Mouse (Mus musculus) liver, embryonic 11.5 days (tissue): ENCODE measurements around the gene Uqcrc2. TPM values are rescaled to one million over a fixed set of nuclear protein-coding genes. Genes with fewer than 3 reads are reported as not detected.

ENCODE experiments used
- ATAC-seq: fragments of 200-750 bp; cut with Nextera tagmentation; replicated peaks from 2 replicates; pipeline ENCODE4 v1.8.0; 2017; ENCODE audit warnings: moderate number of reproducible peaks, mild to moderate bottlenecking, moderate TSS enrichment, moderate library complexity; ENCODE audit not compliant: low FRiP score
- DNase-seq: peaks from one replicate; pipeline ENCODE4 v3.0.0-alpha.2; 2017; ENCODE audit warnings: low spot score
- H3K27ac ChIP-seq: fragments of 300-500 bp; sonication (generic); 2 replicates; pipeline ENCODE4 v1.5.1; 2014; ENCODE audit warnings: mild to moderate bottlenecking, low read depth, low read length, control low read depth
- H3K27me3 ChIP-seq: fragments of 300-500 bp; sonication (generic); replicated peaks from 2 replicates; pipeline ENCODE4 v1.6.1; 2014; ENCODE audit warnings: low read length, mixed read lengths; ENCODE audit not compliant: control insufficient read depth, insufficient read depth
- H3K36me3 ChIP-seq: fragments of 300-500 bp; sonication (generic); 2 replicates; pipeline ENCODE4 v1.6.1; 2014; ENCODE audit warnings: mild to moderate bottlenecking, low read length, moderate library complexity, mixed read lengths; ENCODE audit not compliant: control insufficient read depth, insufficient read depth
- H3K4me1 ChIP-seq: fragments of 300-500 bp; sonication (generic); replicated peaks from 2 replicates; pipeline ENCODE4 v1.6.1; 2014; ENCODE audit warnings: low read length, mixed read lengths; ENCODE audit not compliant: control insufficient read depth, insufficient read depth
- H3K4me2 ChIP-seq: fragments of 300-500 bp; sonication (generic); 2 replicates; pipeline ENCODE4 v1.6.1; 2014; ENCODE audit warnings: mild to moderate bottlenecking, control low read depth, moderate library complexity
- H3K4me3 ChIP-seq: fragments of 300-500 bp; sonication (generic); 2 replicates; pipeline ENCODE4 v1.5.1; 2014; ENCODE audit warnings: low read depth, low read length, control low read depth
- H3K9ac ChIP-seq: fragments of 300-500 bp; sonication (generic); 2 replicates; pipeline ENCODE4 v1.6.1; 2014; ENCODE audit warnings: low read depth, low read length, control low read depth
- H3K9me3 ChIP-seq: fragments of 300-500 bp; sonication (generic); 2 replicates; pipeline ENCODE4 v1.6.1; 2016; ENCODE audit warnings: low read length, inconsistent platforms, mixed read lengths; ENCODE audit not compliant: control insufficient read depth
- WGBS: fragments of 180-500 bp; shearing (Covaris S2); extraction: QIAGEN DNeasy Blood & Tissue Kit; methylation state at CpG from one replicate; pipeline ENCODE4 v1.1.7; 2014; 5-methylcytosine and 5-hydroxymethylcytosine counted together
- polyA plus RNA-seq: library from polyadenylated mRNA; unstranded; fragments of >200 nt; fragmentation: Nextera tagmentation; extraction: Ambion mirVana; gene quantifications from 2 replicates; pipeline ENCODE4 v1.2.1, GENCODE M21; 2014

The Uqcrc2 gene
- polyA plus RNA-seq, 1 experiment from 2014 or later: 235 TPM

DNA sequence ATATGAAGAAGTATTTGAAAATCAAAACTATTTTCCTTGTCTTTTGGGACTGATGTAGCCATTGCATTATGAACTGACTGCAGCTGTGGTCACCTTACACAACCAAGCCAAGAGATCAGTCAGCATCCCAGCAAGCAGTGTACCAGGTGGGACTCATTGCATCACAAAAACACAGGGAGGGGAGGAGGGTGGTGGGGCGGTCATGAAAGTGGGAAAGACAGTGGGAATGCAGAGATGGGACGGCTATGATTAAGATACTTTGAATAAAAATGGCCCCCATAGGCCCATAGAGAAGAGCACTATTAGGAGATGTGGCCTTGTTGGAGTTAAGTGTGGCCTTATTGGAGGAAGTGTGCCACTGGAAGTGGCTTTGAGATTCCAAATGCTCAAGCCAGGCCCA, 61.4 kb downstream of the Uqcrc2 start:
- WGBS: 88% methylated on average over 2 of the region's 2 CpGs
- no peak for ATAC-seq

GRCm38 (mm10) chr7:120699586-120699985, 64.6 kb downstream of the Uqcrc2 start:
- no peak overlapping the region for H3K4me2 ChIP-seq
- peaks cover 15% of the 10 kb centered on the region for H3K4me1 ChIP-seq
- no peak for DNase-seq

More for the DNA sequence above, 61.4 kb downstream of the Uqcrc2 start:
- no peaks in the 10 kb centered on the region for H3K9me3 ChIP-seq
- H3K27me3 ChIP-seq: no peaks in the 10 kb centered on the region
- H3K27ac ChIP-seq: no peak overlapping the region
- H3K4me1 ChIP-seq: peaks cover 13% of the 10 kb centered on the region
- no peak for DNase-seq
- peaks cover 1% of the 10 kb centered on the region; the same call in 1 of the 2 replicates for H3K36me3 ChIP-seq
- H3K4me3 ChIP-seq: no peak overlapping the region
- no peak overlapping the region for H3K4me2 ChIP-seq
- H3K9ac ChIP-seq: no peak overlapping the region

GRCm38 (mm10) chr7:120703888-120704287, 68.9 kb downstream of the Uqcrc2 start:
- H3K36me3 ChIP-seq: no peaks in the 10 kb centered on the region
- no peak overlapping the region for H3K4me3 ChIP-seq
- H3K27me3 ChIP-seq: no peaks in the 10 kb centered on the region
- peaks cover 6% of the 10 kb centered on the region; the same call in 1 of the 2 replicates for H3K4me1 ChIP-seq
- ATAC-seq (no peak), DNase-seq (no peak)
- WGBS: 50% methylated on average over 3 of the region's 3 CpGs
- H3K27ac ChIP-seq: no peak overlapping the region
- no peaks in the 10 kb centered on the region for H3K9me3 ChIP-seq
- H3K9ac ChIP-seq: no peak overlapping the region
- no peak overlapping the region for H3K4me2 ChIP-seq

More at GRCm38 (mm10) chr7:120699586-120699985, 64.6 kb downstream of the Uqcrc2 start:
- H3K36me3 ChIP-seq: no peaks in the 10 kb centered on the region
- no peaks in the 10 kb centered on the region for H3K27me3 ChIP-seq
- no peaks in the 10 kb centered on the region for H3K9me3 ChIP-seq
- WGBS: 76% methylated on average over 6 of the region's 6 CpGs
- no peak overlapping the region for H3K4me3 ChIP-seq
- ATAC-seq: no peak
- no peak overlapping the region for H3K27ac ChIP-seq
- no peak overlapping the region for H3K9ac ChIP-seq

Other genes starting within 250 kb of the Uqcrc2 start
- gene Abca16, start 225.5 kb upstream of the Uqcrc2 start, polyA plus RNA-seq: not detected in 2 replicates
- 0.23 and 0.29 TPM in 2 replicates for gene Pdzd9, start 35.2 kb downstream of the Uqcrc2 start, polyA plus RNA-seq
- 11.3 and 12.7 TPM in 2 replicates for gene Mosmo, start 42.4 kb downstream of the Uqcrc2 start, polyA plus RNA-seq
- 0.08 TPM in 1 of 2 replicates, not detected in the other for gene Vwa3a, start 104.1 kb downstream of the Uqcrc2 start, polyA plus RNA-seq
- not detected in 2 replicates for gene Gm5737, start 177.2 kb downstream of the Uqcrc2 start, polyA plus RNA-seq
- gene Eef2k, start 207.7 kb downstream of the Uqcrc2 start, polyA plus RNA-seq: 21.2 and 23.2 TPM in 2 replicates